Mouse (Mus musculus) kidney, adult 2 months (tissue): ENCODE data around the gene Zscan5b.

Source experiments
- CTCF ChIP-seq: fragments of 200-500 bp; conservative IDR thresholded peaks from 2 replicates; pipeline ENCODE4 v1.5.1; 2011; ENCODE audit warnings: low read depth, mild to moderate bottlenecking, control low read depth, low read length, moderate library complexity, mixed read lengths; ENCODE audit not compliant: insufficient read depth, insufficient read length
- POLR2A ChIP-seq: fragments of 200-500 bp; IDR thresholded peaks from one replicate; pipeline ENCODE4 v1.6.1; 2011; ENCODE audit warnings: low read depth, low read length, control low read depth

DNA sequence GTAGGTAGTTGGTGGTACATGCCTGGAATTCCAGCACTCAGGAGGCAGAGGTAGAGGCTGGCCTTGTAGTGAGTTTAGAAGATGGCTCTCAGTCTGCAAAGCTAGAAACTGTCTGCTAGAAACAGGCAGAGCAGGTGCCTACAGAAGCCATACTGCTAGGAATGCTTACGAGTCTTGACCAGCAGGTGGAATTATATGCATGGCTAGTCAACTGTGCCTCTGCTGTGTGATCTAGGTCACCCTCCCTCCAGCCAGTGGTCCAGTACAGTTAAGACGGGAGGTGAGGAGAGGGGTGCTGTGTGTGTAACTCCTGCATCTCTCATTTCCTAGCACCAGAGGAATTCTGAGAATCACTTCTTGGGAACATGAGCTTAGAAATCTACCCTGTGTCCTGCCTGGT is 35.3 kb upstream of the Zscan5b start:
- no peak; the same call in 1 of the 2 replicates for TF ChIP-seq CTCF
- TF ChIP-seq POLR2A: no peak
